Mouse (Mus musculus) E14TG2a.4 (cell line): ENCODE measurements at regions not wholly inside any gene's neighbourhood (a gene's known extent, or its start where the extent isn't known, plus 50 kb on each side); places are given as distances from the start of the nearest gene placed in this dataset.

ENCODE experiments used
- CTCF ChIP-seq: conservative IDR thresholded peaks from 2 replicates; pipeline ENCODE4 v1.5.1; 2014; ENCODE audit warnings: low read length
- NANOG ChIP-seq: IDR thresholded peaks from 2 replicates; pipeline ENCODE4 v1.6.1; 2014; ENCODE audit warnings: borderline replicate concordance, low read length, mixed read lengths

DNA sequence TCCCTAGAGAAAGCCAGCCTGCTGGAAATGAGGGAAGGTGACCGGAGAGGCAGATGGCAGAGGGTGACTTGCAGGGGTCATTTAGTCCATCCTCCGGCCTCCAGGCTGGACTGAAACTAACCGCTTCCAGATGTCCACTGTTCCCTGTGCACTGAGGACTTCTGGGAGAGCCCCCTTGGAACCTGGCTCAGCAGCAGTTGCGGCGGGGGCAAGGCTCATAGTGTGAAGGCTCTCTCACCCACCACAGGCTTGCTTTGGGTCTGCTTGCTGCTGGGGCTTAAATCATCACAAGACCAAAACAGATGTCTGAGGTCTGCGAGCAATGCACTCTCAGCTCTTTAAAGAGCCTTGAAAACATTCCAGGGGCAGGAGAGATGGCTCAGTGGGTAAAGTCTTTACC, 132.2 kb upstream of the Ccnd2 start:
- no peak for TF ChIP-seq CTCF
- TF ChIP-seq NANOG: no peak
